Mouse (Mus musculus) kidney, adult 2 months (tissue): Measurements from ENCODE around the gene Ppara.
A peak's percentile ranks its signal among the peaks of the same experiment; 100 is the strongest.

Experiments
- CTCF ChIP-seq: fragments of 200-500 bp; conservative IDR thresholded peaks from 2 replicates; pipeline ENCODE4 v1.5.1; 2011; ENCODE audit warnings: low read depth, mild to moderate bottlenecking, control low read depth, low read length, moderate library complexity, mixed read lengths; ENCODE audit not compliant: insufficient read depth, insufficient read length
- POLR2A ChIP-seq: fragments of 200-500 bp; IDR thresholded peaks from one replicate; pipeline ENCODE4 v1.6.1; 2011; ENCODE audit warnings: low read depth, low read length, control low read depth

DNA sequence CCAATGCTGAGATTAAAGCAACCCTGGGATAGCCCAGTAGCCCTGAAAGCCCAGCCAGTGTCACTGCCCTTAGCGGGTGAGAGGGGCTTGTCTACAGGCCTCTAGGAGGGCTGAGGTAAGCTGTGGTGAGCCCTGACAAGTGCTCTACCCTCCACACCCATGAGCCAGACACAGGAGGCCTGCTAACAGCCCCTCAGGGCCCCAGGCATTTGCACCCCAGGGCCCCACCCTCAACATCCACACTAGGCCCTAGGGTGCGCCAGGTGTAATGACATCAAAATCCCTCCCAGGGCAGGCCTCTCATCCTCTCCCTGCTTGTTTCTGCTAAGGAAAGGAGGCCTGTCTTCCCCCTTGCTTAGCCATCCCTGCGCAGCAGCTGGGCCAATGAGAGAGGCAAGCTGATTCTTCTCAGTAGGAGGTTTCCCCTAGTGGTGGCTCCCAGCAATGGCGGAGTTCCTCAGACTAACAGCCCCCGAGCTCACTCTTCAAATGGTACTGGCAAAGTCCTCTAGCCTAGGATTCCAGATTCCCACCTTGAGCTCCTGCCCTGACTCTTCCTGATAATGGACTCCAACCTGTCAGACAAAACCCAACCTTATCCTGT, 22.1 kb upstream of the Ppara start:
- peak; percentile 57 for TF ChIP-seq CTCF
- TF ChIP-seq POLR2A: no peak
